Mouse (Mus musculus) layer of hippocampus, adult 11-12 months (tissue): ENCODE measurements around the gene Maml1.
A peak's percentile ranks its signal among the peaks of the same experiment; 100 is the strongest.

Experiments
- DNase-seq: peaks from one replicate; pipeline ENCODE4 v3.0.0; 2022; ENCODE audit warnings: low spot score

Maml1 gene

DNA sequence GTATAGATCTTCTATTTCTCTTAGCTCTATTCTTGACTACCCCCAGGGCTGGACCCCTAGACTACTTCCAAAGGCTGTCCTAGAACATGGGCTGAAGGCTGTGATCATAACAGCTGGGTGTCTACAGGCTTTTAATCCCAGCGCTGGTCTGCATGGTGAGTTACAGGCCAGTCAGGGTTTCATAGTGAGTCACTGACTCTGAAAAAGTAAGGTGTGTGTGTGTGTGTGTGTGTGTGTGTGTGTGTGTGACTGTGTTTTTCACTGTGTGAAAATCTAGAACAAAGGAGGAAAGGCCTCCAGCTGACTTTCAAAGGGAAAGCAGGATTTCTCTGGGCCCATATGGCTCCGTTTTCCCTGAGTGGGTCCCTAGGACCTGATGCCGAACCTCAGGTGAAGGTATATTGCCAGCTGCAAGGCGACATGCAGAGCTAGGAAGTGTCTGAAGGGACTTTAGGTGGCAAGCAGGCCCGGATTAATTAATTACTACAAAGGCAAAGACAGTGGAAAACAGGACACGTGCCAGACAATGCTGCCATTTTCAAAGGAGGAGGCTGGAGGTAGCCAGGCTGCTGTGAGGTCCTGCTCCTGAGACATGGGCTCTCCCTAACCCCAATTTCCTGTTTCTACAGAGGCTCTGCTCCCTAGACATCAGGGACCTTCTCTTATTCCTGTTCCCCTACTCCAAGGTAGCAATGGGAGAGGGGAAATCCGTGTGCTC lies 69.4 kb downstream of the Maml1 start:
- no peak for DNase-seq

DNA sequence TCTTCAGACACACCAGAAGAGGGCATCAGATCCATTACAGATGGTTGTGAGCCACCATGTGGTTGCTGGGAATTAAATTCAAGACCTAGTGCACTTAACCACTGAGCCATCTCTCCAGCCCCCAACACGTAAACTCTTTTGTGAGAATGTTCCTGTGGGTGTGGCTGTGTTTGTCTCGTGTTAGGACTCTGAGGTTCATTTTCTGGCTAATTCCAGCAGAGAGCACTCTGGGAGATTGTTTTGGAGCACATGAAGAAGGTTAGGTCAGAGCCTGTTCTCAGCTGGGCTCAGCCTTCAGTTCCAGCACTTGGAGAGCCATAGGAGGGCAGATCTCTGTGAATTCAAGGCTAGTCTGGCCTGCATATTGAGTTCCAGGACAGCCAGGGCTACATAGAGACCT lies 72.3 kb downstream of the Maml1 start:
- DNase-seq = no peak

DNA sequence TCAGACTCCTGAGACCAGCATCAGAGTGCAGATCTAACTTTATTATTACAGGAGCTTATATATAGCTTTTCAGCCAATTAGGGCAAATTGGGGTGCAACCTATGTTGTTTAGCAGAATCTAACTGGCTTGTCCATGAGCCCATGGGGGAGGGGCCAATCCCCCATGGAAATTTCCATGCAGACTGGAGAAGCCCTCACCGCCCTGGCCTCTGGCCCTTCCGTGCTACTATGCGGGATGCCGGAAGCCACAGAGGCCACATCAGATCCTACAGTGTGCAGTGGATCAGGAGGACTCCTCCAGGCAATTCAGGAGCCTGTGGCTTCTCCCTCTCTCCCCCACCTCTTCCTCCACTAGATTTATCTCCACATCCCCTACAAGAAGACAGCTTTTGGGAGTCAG lies 74.3 kb downstream of the Maml1 start:
- no peak for DNase-seq

DNA sequence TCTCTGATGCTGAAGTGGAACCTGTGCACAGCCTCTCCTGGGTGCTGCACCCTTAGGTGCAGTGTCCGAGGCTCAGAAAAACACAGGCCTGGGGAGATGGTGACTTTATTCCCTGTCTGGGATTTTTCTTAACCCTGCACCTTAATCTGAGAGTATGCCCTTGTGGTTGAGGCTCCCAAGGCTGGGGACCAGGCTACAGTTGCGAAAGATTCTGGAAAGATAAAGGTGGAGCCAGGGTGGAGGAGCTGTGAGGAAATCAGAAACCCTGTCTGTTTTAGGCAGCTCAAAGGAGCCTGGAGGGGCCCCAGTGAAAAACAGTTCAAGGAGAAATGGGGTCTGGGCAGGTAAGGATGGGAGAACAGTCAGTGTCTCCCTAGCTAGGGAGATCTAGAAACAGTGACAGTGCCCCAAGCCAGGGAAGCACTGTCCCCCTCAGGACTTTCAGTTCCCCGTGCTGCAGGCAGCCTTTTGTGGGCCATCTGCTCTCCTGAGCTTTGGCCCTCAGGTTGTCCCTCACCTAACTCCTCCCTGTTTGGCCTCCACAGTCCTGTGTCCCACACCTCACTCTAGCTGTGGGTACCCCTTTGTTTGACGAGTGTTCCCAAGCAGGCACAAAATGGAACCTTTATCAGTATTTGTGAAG lies 75.3 kb downstream of the Maml1 start:
- DNase-seq = no peak

DNA sequence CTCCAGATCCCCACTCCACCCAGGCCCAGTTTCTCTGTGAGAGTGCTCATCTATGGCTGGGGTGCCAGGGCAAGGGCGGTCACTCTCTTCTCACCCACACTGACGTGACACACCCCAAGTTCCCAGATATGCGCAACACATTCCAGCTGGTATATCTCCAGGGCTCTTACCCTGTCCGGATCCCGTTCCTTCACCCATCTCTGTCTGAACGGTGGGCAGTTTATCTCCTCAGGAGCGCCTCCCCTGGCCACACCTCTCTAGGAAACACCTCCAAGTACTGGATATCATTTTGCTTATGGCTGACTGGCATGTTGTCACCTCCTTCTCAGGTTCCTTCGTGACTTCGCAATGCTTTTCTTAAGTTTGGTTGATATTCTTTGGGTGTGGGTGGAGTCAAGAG lies 76.5 kb downstream of the Maml1 start:
- DNase-seq = no peak

DNA sequence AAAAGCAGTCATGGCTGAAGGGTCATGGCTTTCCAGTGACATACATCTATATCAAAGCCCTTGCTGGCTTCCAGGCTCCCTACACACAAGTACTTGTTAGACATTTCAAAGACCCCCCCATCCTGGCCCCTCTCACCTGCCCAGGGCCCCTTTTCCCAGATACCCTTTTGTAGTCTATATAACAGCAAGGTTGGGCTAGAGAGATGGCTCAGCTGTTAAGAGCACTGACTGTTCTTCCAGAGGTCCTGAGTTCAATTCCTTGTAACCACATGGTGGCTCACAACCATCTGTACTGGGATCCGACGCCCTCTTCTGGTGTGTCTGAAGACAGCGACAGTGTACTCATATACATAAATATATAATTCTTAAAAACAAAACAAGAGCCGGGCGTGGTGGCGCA lies 77.5 kb downstream of the Maml1 start:
- no peak for DNase-seq

DNA sequence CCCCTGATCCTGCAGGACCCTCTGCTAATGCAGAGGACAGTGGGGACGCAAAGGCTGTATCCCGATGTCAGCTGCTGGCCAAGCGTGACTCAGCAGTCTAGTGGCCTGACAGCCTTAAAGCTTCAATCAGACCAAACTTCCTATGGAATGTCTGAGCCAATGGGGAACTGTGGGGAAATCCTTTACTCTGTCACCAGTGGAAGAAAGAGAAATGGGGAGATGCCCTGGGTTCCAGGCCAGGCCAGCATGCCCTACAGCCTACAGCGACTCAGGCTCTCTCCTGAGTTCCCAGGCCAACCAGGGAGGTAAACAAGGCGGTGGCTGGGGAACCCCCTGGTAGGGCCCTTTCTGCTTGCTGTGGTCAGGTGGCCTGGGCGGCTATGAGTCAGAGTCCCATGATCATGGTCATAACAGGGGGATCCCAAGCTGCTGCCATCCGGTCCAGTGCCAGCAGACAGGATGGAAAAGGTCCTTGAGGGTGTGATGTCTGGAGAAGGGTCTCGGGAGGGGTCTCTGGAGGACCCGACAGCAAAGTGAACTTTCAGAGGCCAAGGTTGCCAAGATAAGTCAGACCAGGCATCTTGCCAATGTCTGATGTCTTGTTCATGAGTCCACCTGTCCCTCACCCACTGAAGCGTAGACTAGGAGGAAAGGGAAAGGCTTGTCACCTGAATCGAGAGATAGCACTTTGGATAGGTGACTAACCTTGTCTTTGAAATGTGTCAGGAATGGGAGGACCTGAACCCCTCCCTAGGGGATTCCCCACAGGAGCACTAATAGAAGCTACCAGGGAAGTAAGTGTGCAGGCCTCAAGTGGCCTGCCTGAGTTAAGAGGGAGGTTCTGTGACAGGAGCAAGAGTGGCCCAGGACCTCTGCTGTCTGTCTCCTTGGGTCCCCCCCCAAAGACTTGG lies 79.0 kb downstream of the Maml1 start:
- DNase-seq = peak; percentile 81

DNA sequence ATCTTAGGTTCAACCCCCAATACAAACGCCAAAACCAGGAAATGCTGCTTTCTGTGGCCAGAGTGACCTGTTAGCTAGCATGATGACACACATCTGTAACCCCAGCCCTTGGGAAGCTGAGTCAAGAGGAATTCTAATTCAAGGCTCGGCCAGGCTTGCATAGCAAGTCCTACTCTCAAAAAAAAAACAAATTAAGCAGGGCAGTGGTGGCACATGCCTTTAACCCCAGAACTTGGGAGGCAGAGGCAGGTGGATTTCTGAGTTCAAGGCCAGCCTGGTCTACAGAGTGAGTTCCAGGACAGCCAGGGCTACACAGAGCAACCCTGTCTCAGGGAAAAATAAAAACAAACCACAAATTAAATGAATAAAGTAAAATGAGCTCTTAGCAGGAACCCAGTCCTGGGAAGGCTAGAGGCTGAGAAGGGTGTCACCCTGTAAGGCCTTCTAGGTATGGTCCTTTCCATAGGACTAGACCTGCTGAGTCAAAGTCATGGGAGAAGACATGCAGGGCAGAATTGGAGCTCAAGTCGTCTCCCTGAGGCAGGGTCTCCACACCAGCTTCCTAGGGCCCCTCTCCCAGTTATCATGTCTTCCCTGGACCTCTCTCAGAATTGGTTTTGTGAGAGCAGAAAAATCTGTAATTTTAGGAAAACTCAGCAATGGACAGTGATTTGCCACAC lies 79.9 kb downstream of the Maml1 start:
- no peak for DNase-seq

DNA sequence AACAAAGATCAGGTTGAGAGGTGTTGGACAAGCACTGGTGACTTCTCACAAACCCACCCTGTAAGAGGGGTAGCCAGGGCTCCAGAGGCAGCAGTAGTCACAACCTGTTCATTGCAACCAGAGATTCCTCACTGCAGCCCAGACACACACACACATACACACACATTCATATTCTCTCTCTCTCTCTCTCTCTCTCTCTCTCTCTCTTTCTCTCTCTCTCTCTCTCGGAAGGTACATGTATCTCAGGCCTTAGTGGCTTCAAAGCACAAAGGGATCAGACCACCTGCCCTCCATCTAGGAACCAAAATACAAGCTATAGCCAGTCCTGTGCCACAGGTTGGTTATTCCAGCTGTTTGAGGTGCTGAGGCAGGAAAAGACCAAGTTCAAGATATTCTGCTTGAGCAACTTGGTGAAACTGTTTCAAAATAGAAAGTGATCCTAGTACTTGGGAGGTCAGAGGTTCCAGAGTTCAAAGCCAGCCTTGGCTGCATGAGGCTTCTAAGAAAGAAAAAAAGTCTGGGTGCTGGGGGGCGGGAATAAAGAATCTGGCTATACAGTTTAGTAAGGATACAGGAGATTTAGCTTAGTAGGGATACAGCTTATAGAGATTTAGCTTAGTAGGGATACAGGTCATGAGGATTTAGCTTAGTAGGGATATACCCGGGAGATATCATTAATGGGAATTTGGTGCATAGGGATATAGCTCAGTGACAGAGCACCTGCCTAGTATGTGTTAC lies 80.6 kb downstream of the Maml1 start:
- DNase-seq = no peak

DNA sequence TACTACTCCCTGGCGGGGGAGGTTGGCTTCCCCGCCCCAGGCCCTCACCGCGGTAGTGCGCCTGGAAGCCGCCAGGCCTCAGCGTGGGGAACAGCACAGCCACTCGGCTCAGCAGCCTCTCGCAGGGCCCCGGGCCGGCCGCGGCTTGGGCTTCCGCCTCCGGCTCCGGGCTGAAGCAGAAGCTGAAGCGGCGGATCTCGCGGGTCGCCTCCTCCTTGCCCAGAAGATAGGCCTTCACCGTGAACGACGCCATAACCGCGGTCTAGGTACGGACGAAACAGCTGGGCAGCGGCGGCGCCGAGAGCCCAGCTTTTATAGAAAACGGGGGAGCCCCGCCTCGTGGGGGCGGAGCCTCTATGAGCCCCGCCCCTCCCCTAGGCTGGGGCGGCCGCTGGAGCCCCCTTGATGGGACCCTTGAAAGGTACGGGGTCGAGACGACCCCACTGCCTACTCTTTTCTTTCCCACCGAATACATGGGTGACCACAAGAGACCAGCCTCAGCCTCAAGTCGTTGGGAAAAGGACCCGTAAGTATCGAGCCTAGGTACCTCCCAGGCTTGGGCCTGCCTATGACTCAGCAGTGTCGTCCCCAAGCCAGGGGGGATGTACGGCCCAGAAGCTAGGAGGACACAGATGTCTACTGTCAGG lies 81.5 kb downstream of the Maml1 start, which contains the start of the genes Sqstm1 and Mgat4b:
Gene Sqstm1 (minus strand): TSS at position 323 of the 647 bp plus-strand sequence.
Gene Mgat4b (plus strand): TSS at position 386 of the 647 bp plus-strand sequence.
- DNase-seq = peak; percentile 86

DNA sequence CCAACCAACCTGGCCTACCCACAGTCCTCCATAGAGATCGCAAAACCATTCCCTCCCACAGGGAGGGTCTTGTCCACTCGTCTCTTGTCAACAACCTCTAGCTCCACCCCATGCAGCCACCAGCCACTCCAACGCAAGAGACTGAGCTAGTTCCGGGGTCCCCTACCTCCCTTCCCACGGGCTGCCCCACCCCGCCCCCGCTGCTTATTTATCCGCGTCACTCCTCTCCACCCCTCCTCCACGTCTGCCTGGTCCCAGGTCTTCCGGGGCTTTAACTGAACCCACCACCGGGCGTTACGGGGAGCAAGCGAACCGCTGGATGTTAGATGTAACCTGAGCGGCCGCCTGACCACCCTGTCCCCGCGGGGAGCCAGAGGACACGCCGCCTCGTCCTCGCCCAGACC lies 82.0 kb downstream of the Maml1 start:
- DNase-seq = peak; percentile 90

DNA sequence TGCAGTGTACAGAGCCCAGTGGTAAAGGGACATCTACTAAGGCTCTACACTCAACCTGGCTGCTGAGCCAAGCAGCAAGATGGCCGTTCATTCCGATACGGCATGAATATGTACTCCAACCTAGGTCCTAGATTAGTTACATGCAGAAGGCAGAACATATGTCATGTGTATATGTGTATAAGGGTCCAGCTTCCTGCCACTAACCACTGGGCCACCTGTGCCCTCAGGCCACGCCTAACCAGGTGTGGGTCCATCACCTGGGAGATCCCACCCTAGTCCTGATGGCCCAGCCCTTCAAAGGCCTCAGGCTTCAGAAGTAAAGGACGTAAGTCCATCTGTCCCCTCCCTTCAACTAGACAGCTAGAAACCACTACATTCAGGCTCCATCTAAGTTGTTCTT lies 84.1 kb downstream of the Maml1 start:
- DNase-seq = no peak

DNA sequence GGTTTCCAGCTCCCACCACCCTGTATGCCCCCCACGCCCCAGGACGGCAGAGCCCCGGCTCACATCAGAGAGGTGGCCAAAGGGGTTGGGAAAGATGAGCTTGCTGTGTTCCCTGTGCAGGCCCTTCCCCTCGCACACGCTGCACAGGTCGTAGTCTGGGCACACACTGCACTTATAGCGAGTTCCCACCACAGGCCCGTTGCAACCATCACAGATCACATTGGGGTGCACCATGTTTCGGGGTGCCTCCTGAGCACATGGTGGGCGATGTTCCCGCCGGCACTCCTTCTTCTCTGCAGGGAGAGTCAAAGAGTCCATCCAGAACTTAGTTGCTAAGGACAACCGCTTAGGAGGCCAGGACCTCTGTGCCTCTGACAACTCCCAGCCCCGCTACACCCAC lies 84.8 kb downstream of the Maml1 start:
- no peak for DNase-seq

DNA sequence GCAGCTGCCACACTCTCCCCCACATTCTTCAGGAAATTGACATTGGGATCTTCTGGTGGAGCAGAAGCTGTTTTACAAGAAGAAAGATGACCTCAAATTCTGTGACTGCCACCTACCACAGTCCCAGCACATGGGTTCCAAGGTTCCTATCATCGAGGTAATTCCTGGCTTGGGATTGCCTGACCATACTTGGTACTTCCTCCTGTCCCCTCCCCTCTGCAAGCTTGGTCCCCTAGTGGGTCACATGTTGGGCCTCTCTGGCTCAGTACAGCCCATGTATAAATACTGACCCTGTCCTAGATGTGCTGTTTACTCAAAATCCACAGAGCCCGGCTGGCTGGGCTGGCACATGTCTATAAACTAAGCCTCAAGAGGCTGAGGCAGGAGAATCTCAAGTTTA lies 86.1 kb downstream of the Maml1 start:
- DNase-seq = no peak
